Mouse (Mus musculus): ENCODE data around the gene Iqcg. TPM values are rescaled to one million over a fixed set of nuclear protein-coding genes. Genes with fewer than 3 reads are reported as not detected.

Gene Iqcg
- polyA plus RNA-seq (2014; fragmentation: Illumina TruSeq; extraction: RNeasy Lipid Tissue Mini Kit (QIAGEN cat#74804); ENCODE audit: low replicate concordance): 1.5 TPM

GRCm38 (mm10) chr16:33056095-33056785 lies at the start of gene Iqcg, which contains the start of gene Rpl35a:
Iqcg (minus strand) TSS chr16:33056218.
Rpl35a (plus strand) TSS chr16:33056453.

GRCm38 (mm10) chr16:33062024-33062681 lies 6.1 kb upstream of the Iqcg start, which contains the start of gene Lmln:
Lmln (plus strand) TSS chr16:33062521.

Other genes with a start within 250 kb of the Iqcg start
- gene Smbd1, start 245.7 kb downstream of the Iqcg start, polyA plus RNA-seq (2014; fragmentation: Illumina TruSeq; extraction: RNeasy Lipid Tissue Mini Kit (QIAGEN cat#74804); ENCODE audit: low replicate concordance): not detected
- gene Fyttd1, start 178.7 kb downstream of the Iqcg start, polyA plus RNA-seq (2014; fragmentation: Illumina TruSeq; extraction: RNeasy Lipid Tissue Mini Kit (QIAGEN cat#74804); ENCODE audit: low replicate concordance): 86.4 TPM
- 10.1 TPM for gene Rubcn, start 178.5 kb downstream of the Iqcg start, polyA plus RNA-seq (2014; fragmentation: Illumina TruSeq; extraction: RNeasy Lipid Tissue Mini Kit (QIAGEN cat#74804); ENCODE audit: low replicate concordance)
- gene Lrch3, start 142.1 kb downstream of the Iqcg start, polyA plus RNA-seq (2014; fragmentation: Illumina TruSeq; extraction: RNeasy Lipid Tissue Mini Kit (QIAGEN cat#74804); ENCODE audit: low replicate concordance): 19.9 TPM
- gene Rpl35a, start 235 bp upstream of the Iqcg start, polyA plus RNA-seq (2014; fragmentation: Illumina TruSeq; extraction: RNeasy Lipid Tissue Mini Kit (QIAGEN cat#74804); ENCODE audit: low replicate concordance): 539 TPM
- 1.5 TPM for gene Lmln, start 6.3 kb upstream of the Iqcg start, polyA plus RNA-seq (2014; fragmentation: Illumina TruSeq; extraction: RNeasy Lipid Tissue Mini Kit (QIAGEN cat#74804); ENCODE audit: low replicate concordance)
- gene Osbpl11, start 128.9 kb upstream of the Iqcg start, polyA plus RNA-seq (2014; fragmentation: Illumina TruSeq; extraction: RNeasy Lipid Tissue Mini Kit (QIAGEN cat#74804); ENCODE audit: low replicate concordance): 11.1 TPM
- gene Snx4, start 195.2 kb upstream of the Iqcg start, polyA plus RNA-seq (2014; fragmentation: Illumina TruSeq; extraction: RNeasy Lipid Tissue Mini Kit (QIAGEN cat#74804); ENCODE audit: low replicate concordance): 114 TPM

Measured in small intestine, adult 10 weeks (tissue).